Mouse (Mus musculus) small intestine, adult 2 months (tissue): ENCODE measurements around the gene A630095N17Rik.

Experiments
- CTCF ChIP-seq: fragments of 200-500 bp; IDR thresholded peaks from 2 replicates; pipeline ENCODE4 v1.5.1; 2012; ENCODE audit warnings: low read depth, mild to moderate bottlenecking, control low read depth, inconsistent platforms, low read length, moderate library complexity, mixed read lengths; ENCODE audit not compliant: insufficient replicate concordance, insufficient read length; ENCODE audit errors: extremely low read depth
- POLR2A ChIP-seq: fragments of 200-500 bp; IDR thresholded peaks from 2 replicates; pipeline ENCODE4 v1.6.1; 2012; ENCODE audit warnings: low read depth, mild to moderate bottlenecking, control low read depth, inconsistent platforms, low read length, moderate library complexity

DNA sequence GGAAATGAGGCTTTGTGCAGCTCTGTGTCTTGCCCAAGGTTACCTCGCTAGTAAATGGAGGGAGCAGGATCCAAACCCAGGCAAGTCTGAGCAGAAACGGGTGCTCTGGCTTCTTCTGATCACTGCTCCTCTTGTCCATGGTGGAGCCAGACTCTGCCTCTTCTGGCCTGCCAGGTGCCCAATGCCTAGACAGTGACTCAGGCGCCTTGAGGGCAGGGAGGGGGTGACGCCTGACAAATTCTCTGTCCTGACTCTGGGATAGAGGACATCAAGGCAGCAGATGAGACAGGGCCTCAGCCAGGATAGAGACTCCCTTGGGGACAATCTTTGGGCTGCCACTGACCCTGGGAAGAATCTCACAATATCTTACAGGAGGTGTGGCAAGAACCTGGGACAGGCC lies 678 bp downstream of the A630095N17Rik start:
- no peak for TF ChIP-seq CTCF
- TF ChIP-seq POLR2A, result no peak
